7 mouse cellular contexts compared by ENCODE assay signal in the genomic region with DNA sequence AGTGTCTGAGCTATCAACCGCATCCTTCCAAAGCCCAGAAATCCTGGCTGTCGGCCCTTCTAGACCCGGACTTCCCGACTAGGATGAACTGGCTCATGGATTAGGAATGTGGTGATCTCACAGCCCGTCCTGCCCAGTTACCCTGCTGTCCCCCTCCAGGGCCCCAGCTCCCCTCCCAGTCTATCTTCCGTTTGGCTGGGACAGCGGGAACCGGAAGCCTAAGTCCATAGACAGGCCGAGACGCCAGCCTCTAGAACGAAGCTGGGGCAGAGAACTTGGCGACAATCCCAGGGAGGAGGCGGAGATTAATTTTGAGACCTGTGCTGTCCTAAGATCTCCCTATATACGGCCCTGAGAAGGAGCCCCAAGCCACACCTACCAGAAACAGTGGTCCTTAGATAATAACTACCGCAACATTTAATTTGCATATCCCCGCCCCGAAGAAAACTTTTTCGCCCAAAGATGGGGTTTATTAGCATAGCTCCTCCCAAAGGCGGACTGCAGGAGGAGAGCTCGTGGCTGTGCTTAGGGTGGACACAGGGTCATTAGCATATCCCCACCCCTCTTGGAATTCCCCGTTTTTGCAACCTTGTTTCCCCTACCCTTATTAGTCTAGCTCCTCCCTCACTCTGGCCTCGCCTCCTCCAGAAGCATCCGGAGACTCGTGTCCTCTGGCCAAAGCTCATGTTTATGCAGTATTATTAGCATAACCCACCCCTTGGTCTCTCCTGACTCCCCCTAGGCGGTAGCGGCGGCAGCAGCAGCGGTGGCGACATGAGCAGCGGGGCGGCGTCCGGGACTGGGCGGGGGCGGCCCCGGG. TPM values are rescaled to one million over a fixed set of nuclear protein-coding genes. Genes with fewer than 3 reads are reported as not detected.
A peak's percentile ranks its signal among the peaks of the same experiment; 100 is the strongest.
DNase-seq lines count a peak whose midpoint lies in the region; ATAC-seq and TF ChIP-seq lines count a peak whose summit lies in the region.

Rras (plus strand) TSS at position 720 of the 820 bp plus-strand sequence.

- peak; percentile 66; the same call in 1 of the 2 replicates for TF ChIP-seq POLR2A in small intestine, adult 2 months (IDR thresholded peaks at IDR 0.05; ENCODE audit: low read depth, low read length)

- peaks cover 18% of the 10 kb centered on the region; the same call in 1 of the 2 replicates for H3K27me3 ChIP-seq in embryonic facial prominence, embryonic 10.5 days (replicated peaks; ENCODE audit: low read depth, poor library complexity, severe bottlenecking)
- no peaks in the 10 kb centered on the region for H3K27me3 ChIP-seq in intestine, postnatal 0 days (replicated peaks; ENCODE audit: control insufficient read depth, insufficient read depth, low read length)
- H3K27me3 ChIP-seq in midbrain, embryonic 12.5 days: peaks cover 23% of the 10 kb centered on the region
- H3K27me3 ChIP-seq in small intestine, adult 2 months (ENCODE audit: control insufficient read depth, insufficient read depth, low read length): no peaks in the 10 kb centered on the region

- H3K9me3 ChIP-seq in embryonic facial prominence, embryonic 10.5 days: no peaks in the 10 kb centered on the region
- no peaks in the 10 kb centered on the region for H3K9me3 ChIP-seq in intestine, postnatal 0 days (ENCODE audit: control insufficient read depth)
- no peaks in the 10 kb centered on the region for H3K9me3 ChIP-seq in midbrain, embryonic 12.5 days

- under 1% methylated on average over 36 of the region's 36 CpGs for WGBS in embryonic facial prominence, embryonic 10.5 days
- whole genome bisulfite sequencing in intestine, postnatal 0 days: under 1% methylated on average over 34 of the region's 36 CpGs
- WGBS in midbrain, embryonic 12.5 days: under 1% methylated on average over 36 of the region's 36 CpGs
- WGBS in small intestine, adult 2 months: under 1% methylated on average over 36 of the region's 36 CpGs

- H3K36me3 ChIP-seq in embryonic facial prominence, embryonic 10.5 days (replicated peaks): peaks cover 20% of the 10 kb centered on the region
- peaks cover 27% of the 10 kb centered on the region for H3K36me3 ChIP-seq in intestine, postnatal 0 days (ENCODE audit: control insufficient read depth, insufficient read depth)
- peaks cover 17% of the 10 kb centered on the region for H3K36me3 ChIP-seq in midbrain, embryonic 12.5 days
- H3K36me3 ChIP-seq in small intestine, adult 2 months (ENCODE audit: control insufficient read depth, insufficient read depth, low read length): peaks cover 6% of the 10 kb centered on the region

- DNase-seq in adrenal gland, adult 8-10 months: peak; percentile 97
- DNase-seq in embryonic facial prominence, embryonic 10.5 days (ENCODE audit: low spot score): peak; percentile 92
- DNase-seq in gonadal fat pad, adult 2 months (ENCODE audit: low read depth): peak; percentile 98
- peak; percentile 74 for DNase-seq in left cerebral cortex, postnatal 4 days

- H3K27ac ChIP-seq in embryonic facial prominence, embryonic 10.5 days (replicated peaks): peak within 1 kb of the TSS; percentile 96
- peak within 1 kb of the TSS; percentile 96 for H3K27ac ChIP-seq in intestine, postnatal 0 days (ENCODE audit: low read depth, low read length)
- H3K27ac ChIP-seq in midbrain, embryonic 12.5 days (replicated peaks): peak within 1 kb of the TSS; percentile 88
- H3K27ac ChIP-seq in small intestine, adult 2 months (ENCODE audit: insufficient read depth, low read depth, low read length): peak within 1 kb of the TSS; percentile 97

- H3K4me3 ChIP-seq in embryonic facial prominence, embryonic 10.5 days: peak within 1 kb of the TSS; percentile 98
- peak within 1 kb of the TSS; percentile 94 for H3K4me3 ChIP-seq in intestine, postnatal 0 days (ENCODE audit: low read depth, low read length)
- H3K4me3 ChIP-seq in midbrain, embryonic 12.5 days: peak within 1 kb of the TSS; percentile 93
- H3K4me3 ChIP-seq in small intestine, adult 2 months (ENCODE audit: low read depth, low read length): peak within 1 kb of the TSS; percentile 68

- ATAC-seq in intestine, postnatal 0 days: peak; percentile 90
- ATAC-seq in midbrain, embryonic 12.5 days (ENCODE audit: low FRiP score, low read depth): peak; percentile 86

- TF ChIP-seq CTCF in intestine, postnatal 0 days (IDR thresholded peaks at IDR 0.05; ENCODE audit: low read depth): peak; percentile 48
- TF ChIP-seq CTCF in small intestine, adult 2 months (IDR thresholded peaks at IDR 0.05; ENCODE audit: extremely low read depth, insufficient read length, insufficient replicate concordance, low read depth, low read length): peak; percentile 18; the same call in 1 of the 2 replicates

- peak within 1 kb of the TSS; percentile 85 for H3K4me2 ChIP-seq in intestine, postnatal 0 days (replicated peaks; ENCODE audit: low read depth)
- H3K4me2 ChIP-seq in midbrain, embryonic 12.5 days (replicated peaks): peak within 1 kb of the TSS; percentile 82

- H3K9ac ChIP-seq in intestine, postnatal 0 days (ENCODE audit: low read depth, low read length): peak within 1 kb of the TSS; percentile 82
- peak within 1 kb of the TSS; percentile 76 for H3K9ac ChIP-seq in midbrain, embryonic 12.5 days (replicated peaks)

- intact Hi-C loops in left cerebral cortex, postnatal 4 days (cut with DNase I): no loop called here

- peaks cover 51% of the 10 kb centered on the region for H3K4me1 ChIP-seq in embryonic facial prominence, embryonic 10.5 days
- H3K4me1 ChIP-seq in intestine, postnatal 0 days (replicated peaks; ENCODE audit: control insufficient read depth, insufficient read depth, low read length): 0 out of 2 replicates have a peak, but pooled peaks cover 5% of the 10 kb centered on the region
- peaks cover 26% of the 10 kb centered on the region for H3K4me1 ChIP-seq in midbrain, embryonic 12.5 days
- peaks cover 5% of the 10 kb centered on the region; the same call in 1 of the 2 replicates for H3K4me1 ChIP-seq in small intestine, adult 2 months (ENCODE audit: control insufficient read depth, insufficient read depth, insufficient read length, low read length)

RNA-seq across cellular contexts. Expression of gene Rras, which starts in this region (rescaled TPM):
- total RNA-seq in adrenal gland, adult 8-10 months (2022): 100 to 1,000 TPM in 3 of 4 experiments, 10 to 100 TPM in 1; 89.6 to 138 (median 129) TPM
- polyA plus RNA-seq in embryonic facial prominence, embryonic 10.5 days (2016; fragmentation: Nextera tagmentation; extraction: Ambion mirVana): 18.8 and 20.3 TPM in 2 replicates
- 221 and 291 TPM in 2 replicates for polyA plus RNA-seq in gonadal fat pad, adult 2 months (2012; rRNA removed)
- polyA plus RNA-seq in intestine, postnatal 0 days (2015; fragmentation: Nextera tagmentation; extraction: Ambion mirVana): 94.6 and 100 TPM in 2 replicates
- total RNA-seq in left cerebral cortex, postnatal 4 days (2021): 1 to 10 TPM; 6.9 to 7.2 TPM
- polyA plus RNA-seq in midbrain, embryonic 12.5 days (2016; fragmentation: Nextera tagmentation; extraction: Ambion mirVana): 15.6 and 17.3 TPM in 2 replicates
- 49.3 and 67.9 TPM in 2 replicates for polyA plus RNA-seq in small intestine, adult 2 months (2012; rRNA removed)

Comparison
In these comparisons a context has a peak if more than half of its experiments do, and no peak if none do; other contexts are left out.
1. Peak in every context shown above with its lines: DNase-seq, ATAC-seq, H3K4me3 ChIP-seq and H3K27ac ChIP-seq.
2. RNA of gene Rras (total RNA-seq): 89.6 to 138 TPM in adrenal gland, adult 8-10 months; 6.9 to 7.2 TPM in left cerebral cortex, postnatal 4 days; every median in the first group is over 10 times any median in the second.